Mouse (Mus musculus) lung, postnatal 10 days (tissue): ENCODE data around the gene Usp5.
A peak's percentile ranks its signal among the peaks of the same experiment; 100 is the strongest.
"Not testable (repeated sequence)": the region's sequence is repeated elsewhere in the genome, so short reads cannot be mapped to it uniquely, and the experiment has no call there.

ENCODE experiments used
- DNase-seq: peaks from one replicate; pipeline ENCODE4 v3.0.0; 2021

Usp5 gene

GRCm38 (mm10) chr6:124839805-124840204, 10.5 kb upstream of the Usp5 start:
- no peak for DNase-seq

GRCm38 (mm10) chr6:124836411-124836810, 7.1 kb upstream of the Usp5 start:
- peak; percentile 51 for DNase-seq

DNA sequence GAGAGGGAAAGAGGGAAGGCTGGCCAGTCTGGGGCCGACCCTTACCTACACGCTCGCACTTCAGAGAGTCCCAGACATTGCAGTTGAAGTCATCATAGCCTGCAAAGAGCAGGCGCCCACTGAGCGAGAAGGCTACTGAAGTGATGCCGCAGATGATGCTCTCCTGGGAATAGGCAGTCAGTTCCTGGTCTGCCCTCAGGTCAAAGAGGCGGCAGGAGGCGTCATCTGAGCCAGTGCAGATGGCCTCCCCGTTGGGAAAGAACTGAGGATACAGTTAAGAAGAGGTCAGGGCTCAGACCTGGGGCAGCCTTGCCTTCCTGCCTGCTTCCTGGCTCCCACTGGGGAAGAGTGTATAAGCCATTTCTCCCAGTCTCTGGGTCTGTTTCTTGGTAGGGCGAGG, 6.2 kb upstream of the Usp5 start:
- peak; percentile 72 for DNase-seq

GRCm38 (mm10) chr6:124834512-124835081, 5.3 kb upstream of the Usp5 start:
- DNase-seq, result no peak

- no peak for DNase-seq
Measured at GRCm38 (mm10) chr6:124831649-124832048, 2.4 kb upstream of the Usp5 start.

- DNase-seq, result not testable (repeated sequence)
Measured at GRCm38 (mm10) chr6:124831199-124831598, 1.9 kb upstream of the Usp5 start.

DNA sequence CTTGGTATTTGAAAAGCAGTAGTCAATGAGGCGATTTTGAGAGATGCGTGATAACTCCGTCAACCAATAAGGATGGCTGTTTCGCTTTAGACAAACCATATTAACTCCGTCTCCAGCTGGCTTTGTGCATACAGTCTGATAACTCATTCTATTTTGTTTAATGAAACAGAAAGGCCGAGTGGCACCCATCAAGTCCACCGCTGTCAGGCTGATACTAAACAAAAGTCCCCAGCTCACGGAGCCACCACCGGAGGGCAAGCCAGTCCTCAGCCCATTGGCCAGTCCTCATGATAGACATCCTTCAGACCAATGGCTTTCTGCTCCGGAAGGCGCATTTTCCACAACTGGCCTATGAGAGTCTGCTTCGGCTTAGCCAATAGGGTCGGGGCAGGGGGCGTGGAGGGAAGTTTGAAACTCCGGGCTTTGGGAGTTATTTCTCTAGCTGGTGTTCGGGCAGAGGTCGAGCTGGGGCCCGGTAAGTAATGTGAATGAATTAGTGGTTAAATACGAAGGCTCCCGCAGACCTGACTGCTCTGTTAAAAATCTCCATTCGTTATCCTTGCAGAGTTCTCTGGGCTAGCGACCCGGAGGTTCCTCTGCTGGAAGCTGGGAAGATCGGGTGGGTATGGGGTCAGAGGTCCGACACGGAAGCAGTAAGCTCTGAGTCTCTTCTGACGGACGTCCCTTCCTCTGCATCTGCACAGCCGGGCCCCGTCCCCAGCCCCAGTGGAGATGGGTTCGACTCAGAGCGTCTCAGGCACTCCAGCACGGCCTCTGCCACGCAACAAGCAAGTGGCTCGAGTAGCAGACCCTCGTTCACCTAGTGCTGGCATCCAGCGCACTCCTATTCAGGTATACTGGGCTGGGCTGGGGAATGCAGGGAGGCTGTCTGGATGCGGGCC, 766 bp upstream of the Usp5 start:
- DNase-seq, result peak; percentile 96

DNA sequence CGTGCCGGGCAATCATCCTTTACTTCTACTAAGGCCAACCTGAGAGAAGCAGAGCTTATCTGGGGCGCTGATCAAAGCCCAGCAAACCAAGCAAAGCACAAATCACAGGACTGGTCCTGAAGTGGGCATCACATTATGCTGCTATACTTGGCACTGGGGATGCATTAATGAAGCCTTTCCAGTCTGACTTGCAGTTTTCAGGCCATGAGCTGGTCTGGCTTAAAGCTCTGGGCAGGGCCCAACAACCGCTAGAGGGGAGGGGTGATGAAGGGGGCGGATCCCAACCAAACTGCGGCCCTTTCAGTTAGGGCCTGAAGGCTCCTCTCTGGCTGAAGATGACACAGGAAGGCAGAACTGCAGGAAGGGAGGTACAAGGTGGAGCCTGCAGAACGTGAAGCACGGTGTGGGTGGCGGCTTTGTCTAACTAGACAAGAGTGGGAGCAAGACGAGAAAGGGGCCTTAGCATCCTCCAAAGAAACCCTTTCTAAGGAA, 1.1 kb downstream of the Usp5 start:
- peak; percentile 76 for DNase-seq

DNA sequence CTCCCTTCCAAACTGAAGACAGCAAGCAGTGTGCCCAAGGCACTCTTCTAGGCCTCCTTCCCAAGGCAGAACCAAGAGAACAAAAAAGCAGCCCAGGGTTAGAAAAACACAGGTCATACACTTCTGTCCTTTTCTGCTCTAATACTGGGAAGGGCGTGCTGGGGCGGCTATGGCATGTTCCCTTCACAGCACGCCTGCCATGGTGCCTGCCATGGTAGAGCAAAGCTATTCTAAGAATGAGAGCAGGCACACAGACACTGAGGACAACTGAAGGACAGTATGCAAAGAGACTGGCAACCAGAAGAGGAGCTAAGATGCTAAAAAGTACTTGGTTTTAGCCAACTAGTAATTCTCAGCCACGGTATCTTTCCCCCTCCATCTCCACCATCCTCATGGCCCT, 7.2 kb downstream of the Usp5 start:
- DNase-seq, result no peak

DNA sequence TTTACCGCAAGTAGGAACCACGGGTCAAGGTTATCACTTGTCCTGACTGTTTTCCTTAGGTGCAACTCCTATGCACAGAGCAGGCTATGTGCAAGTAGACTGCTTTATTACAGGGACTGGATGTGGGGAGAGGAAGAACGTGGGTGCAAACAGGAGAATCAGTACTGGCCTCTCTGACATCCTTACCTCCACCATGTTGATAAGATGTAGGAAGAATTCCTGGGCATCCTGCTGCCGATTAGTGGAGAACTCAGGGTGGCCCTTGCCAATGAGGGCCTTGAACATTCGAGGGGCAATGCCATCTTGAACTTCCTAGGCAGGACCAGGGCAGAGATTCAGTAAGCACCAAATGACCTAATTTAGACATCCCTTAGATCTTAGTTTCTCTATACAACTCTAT, 8.4 kb downstream of the Usp5 start:
- no peak for DNase-seq

DNA sequence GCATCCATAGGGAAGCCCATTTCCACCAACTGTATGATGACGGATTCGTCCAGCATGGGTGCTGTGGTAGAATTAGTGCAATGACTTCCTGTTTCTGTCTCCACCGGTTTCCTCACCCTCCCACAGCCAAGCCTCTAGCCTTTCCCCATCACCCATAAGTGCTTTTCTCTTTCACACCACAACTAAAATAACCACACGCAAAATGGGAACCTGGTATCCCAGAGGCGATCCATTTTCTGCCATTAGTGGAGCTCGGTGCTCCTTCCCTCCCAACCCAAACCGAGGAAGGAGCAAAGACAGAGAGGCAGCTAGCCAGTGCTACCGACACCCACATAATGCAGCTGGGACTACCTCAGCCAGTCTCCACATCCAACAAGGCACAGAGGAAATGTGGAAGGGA, 11.3 kb downstream of the Usp5 start:
- DNase-seq, result no peak

DNA sequence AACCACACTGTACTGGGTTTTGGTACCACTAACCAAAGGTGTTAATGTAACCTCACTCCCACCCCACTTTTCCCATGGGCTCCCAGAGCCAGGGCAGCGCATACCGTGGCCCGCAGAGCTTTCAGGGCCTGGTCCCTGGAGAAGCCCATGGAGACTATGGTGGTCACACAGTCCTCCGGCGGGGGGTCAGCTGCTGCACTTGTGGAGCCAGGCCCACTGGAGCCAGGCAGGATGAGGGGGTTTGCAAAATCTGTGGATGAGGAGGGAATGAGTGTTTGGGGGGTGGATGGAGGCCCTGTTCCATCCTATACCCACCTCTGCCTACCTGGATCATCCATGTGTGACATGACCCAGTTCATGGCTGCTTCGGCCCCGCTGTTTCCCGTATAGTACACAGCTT, 11.7 kb downstream of the Usp5 start:
- DNase-seq, result no peak

DNA sequence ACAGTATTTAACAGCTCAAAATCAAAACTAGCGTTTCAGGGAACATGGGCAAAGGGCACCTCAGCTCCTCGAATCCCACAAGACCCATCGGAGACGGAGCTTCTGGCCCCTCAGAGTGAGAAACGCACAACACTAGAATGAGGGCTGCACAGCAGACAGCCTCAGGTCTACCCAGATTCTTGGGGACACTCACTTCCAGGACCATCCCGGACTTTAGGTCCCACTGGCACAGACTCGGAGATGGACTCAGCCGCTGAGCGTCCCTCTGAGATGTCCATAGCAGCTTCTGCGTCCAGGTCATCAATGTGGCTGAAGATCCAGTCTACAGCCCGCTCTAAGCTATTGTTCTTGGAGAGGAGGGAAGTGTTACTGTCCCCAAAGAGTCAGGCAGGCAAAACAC, 12.2 kb downstream of the Usp5 start:
- DNase-seq, result no peak

DNA sequence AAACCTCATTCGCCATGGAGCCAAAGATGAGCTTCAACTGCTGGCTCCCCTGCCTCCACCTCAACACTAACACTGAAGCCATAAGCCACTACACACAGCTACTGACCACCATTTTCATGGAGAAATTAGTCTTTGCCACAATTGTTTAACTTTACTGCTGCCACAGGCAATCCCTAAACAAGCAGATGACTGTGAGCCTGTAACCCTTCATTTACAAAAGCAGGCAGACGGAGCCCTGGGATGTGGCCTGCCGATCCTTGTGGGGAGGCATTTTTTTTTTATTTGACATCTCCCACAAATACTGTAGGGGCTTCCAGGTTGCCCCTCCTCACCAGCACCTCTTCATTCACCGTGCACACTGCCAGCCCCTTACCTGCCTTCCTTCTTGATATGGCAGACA, 12.7 kb downstream of the Usp5 start:
- DNase-seq, result no peak

DNA sequence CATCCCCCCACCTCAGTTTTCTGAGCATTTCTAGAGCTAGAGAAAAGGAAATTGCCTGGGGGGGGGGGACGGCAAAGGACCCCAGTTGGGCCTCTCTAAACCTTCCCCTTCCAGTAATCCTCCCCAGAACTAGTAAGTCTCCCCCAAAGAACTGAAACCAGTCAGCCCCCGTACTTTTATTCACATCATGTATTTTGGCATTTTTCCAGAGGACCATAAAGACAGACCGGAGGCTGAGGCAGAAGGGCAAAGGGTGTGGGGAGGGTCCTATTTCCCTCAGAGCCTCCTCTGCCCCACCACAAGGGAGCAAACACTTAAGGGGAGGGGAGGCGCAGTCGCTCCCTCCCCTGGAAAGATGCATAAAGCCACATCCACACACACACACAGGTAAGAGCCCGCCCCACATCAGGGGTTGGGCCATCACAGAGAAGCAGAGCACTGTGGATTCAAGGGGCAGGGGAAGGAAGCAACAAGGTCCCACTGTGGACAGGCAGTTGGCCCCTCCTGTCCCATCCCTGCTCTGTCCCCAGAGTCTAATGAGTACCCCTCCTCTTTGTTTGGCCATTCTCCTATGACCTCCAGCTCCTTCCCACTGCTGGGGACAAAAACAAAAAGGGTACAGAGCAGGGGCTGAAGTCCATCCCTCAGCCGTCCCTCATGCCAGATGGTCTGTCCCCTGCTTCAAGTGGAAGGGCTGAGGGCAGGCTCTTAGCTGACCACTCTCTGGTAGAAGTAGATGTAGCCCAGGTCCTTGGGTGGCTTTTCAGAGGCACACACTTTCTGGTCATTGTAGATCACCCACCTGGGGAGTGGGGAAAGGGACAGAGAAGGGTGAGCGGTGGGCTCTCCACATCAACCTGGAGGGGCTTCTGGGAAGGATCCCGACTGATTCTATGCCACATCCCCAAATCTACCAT, 14.2 kb downstream of the Usp5 start:
- DNase-seq, result no peak

DNA sequence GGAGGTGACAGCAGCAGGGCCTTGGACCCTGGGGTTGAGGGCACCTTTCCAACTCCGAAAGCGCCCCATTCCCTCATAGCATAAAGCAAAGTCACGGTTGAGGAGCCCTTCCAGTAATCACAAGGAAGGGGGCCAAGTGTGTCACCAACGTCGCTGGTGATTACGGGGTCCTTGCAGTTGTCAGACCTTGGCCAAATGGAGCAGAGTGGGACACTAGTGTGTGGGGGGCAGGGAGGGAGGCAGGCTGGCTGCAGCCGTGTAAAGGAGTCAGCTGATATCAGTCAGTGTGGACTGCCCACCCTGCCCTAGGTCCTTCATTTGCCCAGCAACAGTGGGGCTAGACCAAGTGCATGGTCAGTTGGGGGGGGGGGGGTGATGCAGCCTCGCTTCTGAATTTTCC, 14.8 kb downstream of the Usp5 start:
- DNase-seq, result peak; percentile 40

- DNase-seq, result peak; percentile 96
Measured at GRCm38 (mm10) chr6:124813933-124814332, 15.4 kb downstream of the Usp5 start, which contains the start of gene Tpi1. TSS of gene Tpi1 (minus strand) at chr6:124814296.

DNA sequence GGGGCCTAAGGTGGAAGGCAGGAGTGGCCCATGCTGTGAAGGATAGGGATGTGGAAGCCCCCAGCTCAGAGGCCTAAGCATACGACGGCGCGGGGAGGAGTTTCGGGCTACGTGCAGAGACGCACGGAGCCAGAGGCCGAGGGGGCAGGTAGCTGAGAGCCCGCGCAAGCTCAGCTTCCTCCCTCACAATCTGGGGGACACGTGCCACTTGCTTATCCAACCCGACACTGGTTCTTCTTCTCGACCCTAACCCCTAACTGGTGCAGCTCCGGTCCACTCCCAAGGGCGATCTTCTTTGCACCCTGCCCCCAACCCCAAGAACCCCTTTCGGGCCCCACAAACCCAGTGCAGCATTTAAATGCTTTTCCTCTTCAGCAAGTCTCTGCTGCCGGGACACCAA, 15.8 kb downstream of the Usp5 start:
- peak; percentile 69 for DNase-seq

DNA sequence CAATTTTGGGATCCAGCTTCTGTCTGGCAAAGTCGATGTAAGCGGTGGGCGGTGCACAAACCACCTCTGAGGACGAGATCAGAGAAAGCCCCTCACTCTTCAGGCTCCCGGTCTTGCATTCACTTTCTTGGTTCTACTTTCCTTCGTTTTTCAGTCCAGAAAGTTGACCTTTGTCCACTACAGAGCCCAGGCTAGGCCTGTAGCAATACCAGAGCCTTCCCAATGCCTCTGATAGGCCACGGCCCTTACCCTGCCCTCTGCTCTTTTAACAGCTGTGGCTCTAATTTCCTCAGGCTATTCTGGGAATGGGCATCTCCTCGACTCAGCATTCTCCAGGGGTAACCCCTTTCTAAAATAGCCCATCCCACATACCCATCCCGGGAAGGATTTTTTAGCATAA, 16.4 kb downstream of the Usp5 start:
- no peak for DNase-seq

DNA sequence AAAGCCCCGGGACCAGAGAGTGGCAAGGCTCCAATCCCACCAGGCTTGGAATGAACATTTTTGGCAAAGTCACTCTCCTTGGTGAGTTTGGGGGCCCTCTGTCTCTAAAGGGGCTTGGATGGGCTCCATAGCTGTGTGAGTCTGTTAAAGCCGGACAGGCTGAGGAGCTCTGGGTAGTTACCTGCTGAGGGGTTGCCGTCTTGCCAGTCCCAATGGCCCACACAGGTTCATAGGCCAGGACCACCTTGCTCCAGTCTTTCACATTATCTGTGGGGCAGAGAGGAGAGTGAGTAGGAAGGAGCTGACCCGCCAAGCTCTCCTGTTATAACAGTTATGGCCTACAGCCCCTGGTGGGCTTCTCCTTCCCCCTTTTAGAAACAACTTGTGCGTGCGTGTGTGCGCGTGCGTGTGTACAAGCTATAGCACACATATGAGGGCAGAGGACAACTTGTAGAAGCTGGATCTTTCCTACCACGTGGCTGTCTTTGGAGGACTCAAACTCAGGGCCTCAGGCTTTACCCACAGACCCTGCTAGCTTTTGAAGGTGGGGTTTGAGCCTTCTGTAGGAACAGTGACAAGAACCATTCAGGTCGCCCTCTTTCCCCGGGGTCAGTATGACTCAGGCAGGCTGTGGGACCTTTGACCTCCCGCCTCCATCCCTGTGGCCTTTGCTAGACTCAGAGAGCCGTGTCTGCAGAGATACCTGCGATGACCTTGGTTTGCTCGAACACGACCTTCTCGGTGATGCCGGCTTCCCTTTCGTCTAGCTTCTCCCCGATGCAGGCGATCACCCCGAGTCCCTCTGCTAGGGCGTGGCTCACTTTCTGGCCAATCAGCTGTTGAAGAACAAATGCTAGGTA, 17.4 kb downstream of the Usp5 start:
- DNase-seq, result no peak

GRCm38 (mm10) chr6:124811403-124811665, 17.9 kb downstream of the Usp5 start:
- DNase-seq, result no peak

DNA sequence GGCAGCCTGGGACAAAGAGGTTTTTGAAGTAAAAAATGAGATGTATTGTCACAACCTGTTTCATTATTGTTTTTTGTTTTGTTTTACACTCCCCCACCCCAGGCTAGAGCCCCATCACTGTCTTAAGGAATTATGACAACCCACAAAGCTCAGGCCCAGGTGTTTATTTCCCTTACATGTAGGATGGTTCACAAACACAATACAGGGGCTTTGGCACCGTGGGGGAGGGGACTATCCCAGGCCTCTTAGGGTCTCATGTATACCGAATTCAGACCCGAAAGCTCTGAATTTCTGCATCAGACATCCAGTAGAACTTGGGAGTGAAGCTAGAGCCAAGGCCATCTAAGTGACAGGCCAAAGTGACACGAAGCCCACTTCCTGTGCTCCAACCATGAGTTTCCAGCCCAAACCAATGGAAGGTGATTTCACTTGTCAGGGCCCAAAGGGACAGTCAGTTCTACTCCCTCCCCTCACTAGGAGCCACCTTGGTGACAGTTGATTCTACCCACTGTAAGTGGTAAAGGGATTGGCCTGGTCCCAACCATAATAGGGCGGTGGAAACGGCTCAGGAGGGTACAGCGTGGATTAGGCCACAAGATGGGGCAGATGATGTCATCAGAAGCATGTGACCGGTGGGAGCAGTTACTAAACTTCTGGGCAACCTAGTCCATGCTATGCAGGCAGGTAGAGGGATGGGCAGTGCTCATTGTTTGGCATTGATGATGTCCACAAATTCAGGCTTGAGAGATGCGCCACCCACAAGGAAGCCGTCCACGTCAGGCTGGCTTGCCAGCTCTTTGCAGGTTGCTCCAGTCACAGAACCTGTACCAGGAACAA, 18.5 kb downstream of the Usp5 start:
- not testable (repeated sequence) for DNase-seq
